Mouse (Mus musculus): Measurements from ENCODE around the gene Chn2.

- TF ChIP-seq CTCF (IDR thresholded peaks at IDR 0.05; ENCODE audit: borderline replicate concordance, insufficient read depth, low read depth, low read length) (no peak), POLR2A (IDR thresholded peaks at IDR 0.05; ENCODE audit: borderline replicate concordance, insufficient read depth, low read length) (no peak)
These were observed 290.8 kb downstream of the Chn2 start for GRCm38 (mm10) chr6:54330166-54330565.

Measured in cerebellum, adult 2 months (tissue).